Mouse (Mus musculus) layer of hippocampus, postnatal 10 days (tissue): ENCODE measurements around the gene Shh. TPM values are rescaled to one million over a fixed set of nuclear protein-coding genes. Genes with fewer than 3 reads are reported as not detected.

Source experiments
- total RNA-seq, 2 experiments: library from RNA; stranded (reverse); gene quantifications; 2 replicates each; pipeline ENCODE4 v1.2.3; 2021

Gene Shh
- total RNA-seq, 2 experiments from 2014 or later, result 0.94 to 1.1 TPM

Other genes with a start within 250 kb of the Shh start
- gene Cnpy1, start 221.4 kb downstream of the Shh start, total RNA-seq, result under 1 TPM; 0.14 to 0.22 TPM
- gene Rbm33, start 150.1 kb downstream of the Shh start, total RNA-seq, result 10 to 100 TPM; 53.5 to 69.9 TPM